In the genomic region with DNA sequence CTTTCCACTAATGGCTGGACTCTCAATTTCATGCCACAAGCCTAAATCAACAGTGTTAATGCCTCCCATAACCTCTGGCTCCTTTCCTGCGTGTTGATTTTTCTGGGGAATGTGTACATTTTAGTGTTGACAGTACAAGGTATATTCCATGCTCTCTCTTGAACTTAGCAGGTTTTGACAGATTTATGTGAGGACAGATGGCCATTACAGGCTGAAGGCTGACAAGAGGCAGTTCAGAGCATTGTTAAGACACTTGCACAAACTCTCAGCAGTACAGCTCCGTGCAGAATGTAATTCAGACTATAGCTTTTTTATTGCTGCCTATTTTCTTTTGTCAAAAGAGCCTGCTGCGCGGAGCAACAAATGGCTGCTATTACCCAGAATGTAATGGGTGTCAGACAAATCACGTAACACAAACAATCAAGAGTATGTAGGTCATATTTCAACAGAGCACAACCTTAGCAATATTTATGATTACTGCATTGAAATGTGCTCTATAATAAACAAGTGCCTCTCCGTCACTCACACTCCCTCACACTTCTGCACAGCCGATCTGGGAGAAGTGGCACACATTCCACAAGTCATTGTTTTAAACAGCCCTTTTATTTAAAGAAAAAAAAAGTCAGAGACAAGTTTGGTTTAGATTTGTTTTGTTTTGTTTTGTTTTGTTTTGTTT, we compare ENCODE assay signal across 13 mouse cellular contexts.
DNase-seq lines count a peak whose midpoint lies in the region; ATAC-seq lines count a peak whose summit lies in the region.
"Had no signal": no experiment of that assay in that cellular context is flagged by ENCODE, and none has a peak within 500 bp of the region (broad histone marks: within the 10 kb centered on the region; RNA-seq: fewer than 3 reads in every experiment).

No protein-coding gene starts in this region.

- no peak for ATAC-seq in heart, embryonic 16.5 days (replicated peaks; ENCODE audit: extremely low read depth, insufficient read depth, low FRiP score)
- ATAC-seq in lung, embryonic 15.5 days (ENCODE audit: borderline replicate concordance, extremely low read depth, low FRiP score, low TSS enrichment): peak; percentile 84; the same call in 1 of the 2 replicates
- peak; percentile 83 for ATAC-seq in neural tube, embryonic 12.5 days (ENCODE audit: low FRiP score, low read depth)
- no peak for ATAC-seq in megakaryocyte-erythroid progenitor cell, adult 5-6 weeks (replicated peaks; ENCODE audit: low FRiP score, low TSS enrichment, poor library complexity, severe bottlenecking)
- ATAC-seq: forebrain, embryonic 16.5 days; hindbrain, postnatal 0 days had no signal

- no peaks in the 10 kb centered on the region for H3K9me3 ChIP-seq in heart, embryonic 16.5 days (replicated peaks; ENCODE audit: control insufficient read depth, low read length)
- no peaks in the 10 kb centered on the region for H3K9me3 ChIP-seq in heart, embryonic 10.5 days
- H3K9me3 ChIP-seq in lung, embryonic 15.5 days: no peaks in the 10 kb centered on the region
- no peaks in the 10 kb centered on the region for H3K9me3 ChIP-seq in neural tube, embryonic 12.5 days

- H3K4me1 ChIP-seq in heart, embryonic 16.5 days (ENCODE audit: control insufficient read depth, insufficient read depth, low read length): peaks cover 29% of the 10 kb centered on the region
- H3K4me1 ChIP-seq in heart, embryonic 10.5 days: peaks cover 18% of the 10 kb centered on the region
- H3K4me1 ChIP-seq in lung, embryonic 15.5 days: peaks cover 15% of the 10 kb centered on the region
- peaks cover 15% of the 10 kb centered on the region; the same call in 1 of the 2 replicates for H3K4me1 ChIP-seq in neural tube, embryonic 12.5 days

- no peak overlapping the region for H3K4me3 ChIP-seq in heart, embryonic 16.5 days (ENCODE audit: low read length)
- no peak overlapping the region for H3K4me3 ChIP-seq in heart, embryonic 10.5 days
- no peak overlapping the region for H3K4me3 ChIP-seq in lung, embryonic 15.5 days
- no peak overlapping the region for H3K4me3 ChIP-seq in neural tube, embryonic 12.5 days

- peak overlapping the region; percentile 16; the same call in 1 of the 2 replicates for H3K9ac ChIP-seq in heart, embryonic 16.5 days (ENCODE audit: low read length)
- H3K9ac ChIP-seq in lung, embryonic 15.5 days: no peak overlapping the region
- H3K9ac ChIP-seq in neural tube, embryonic 12.5 days: no peak overlapping the region

- DNase-seq in heart, embryonic 10.5 days (ENCODE audit: low spot score): no peak
- no peak for DNase-seq in lung, postnatal 4 days
- DNase-seq in forelimb bud, embryonic 11.5 days (ENCODE audit: low read depth, low spot score): peak; percentile 83
- no peak for DNase-seq in urinary bladder, adult 2 months (ENCODE audit: low spot score)
- DNase-seq: cerebellum, postnatal 10 days; layer of hippocampus, postnatal 36 days; thymus, postnatal 14 days had no signal

- 35% methylated on average over 7 of the region's 7 CpGs for WGBS in heart, embryonic 16.5 days
- WGBS in heart, embryonic 10.5 days: 49% methylated on average over 7 of the region's 7 CpGs
- WGBS in lung, embryonic 15.5 days: 15% methylated on average over 7 of the region's 7 CpGs
- WGBS in neural tube, embryonic 12.5 days: 4% methylated on average over 7 of the region's 7 CpGs

- no peak overlapping the region for H3K4me2 ChIP-seq in heart, embryonic 16.5 days (ENCODE audit: low read depth, low read length)
- no peak overlapping the region for H3K4me2 ChIP-seq in lung, embryonic 15.5 days
- H3K4me2 ChIP-seq in neural tube, embryonic 12.5 days (replicated peaks): no peak overlapping the region

- peak overlapping the region; percentile 81 for H3K27ac ChIP-seq in heart, embryonic 16.5 days (ENCODE audit: low read length)
- H3K27ac ChIP-seq in heart, embryonic 10.5 days: no peak overlapping the region
- no peak overlapping the region for H3K27ac ChIP-seq in lung, embryonic 15.5 days
- H3K27ac ChIP-seq in neural tube, embryonic 12.5 days: no peak overlapping the region
- H3K27ac ChIP-seq: hindbrain, postnatal 0 days had no signal

- no peaks in the 10 kb centered on the region for H3K27me3 ChIP-seq in heart, embryonic 16.5 days (ENCODE audit: control insufficient read depth, insufficient read depth, low read length)
- H3K27me3 ChIP-seq in heart, embryonic 10.5 days (ENCODE audit: insufficient read depth, poor library complexity, severe bottlenecking): no peaks in the 10 kb centered on the region
- H3K27me3 ChIP-seq in lung, embryonic 15.5 days: no peaks in the 10 kb centered on the region
- H3K27me3 ChIP-seq in neural tube, embryonic 12.5 days (replicated peaks): no peaks in the 10 kb centered on the region

- peaks cover 7% of the 10 kb centered on the region for H3K36me3 ChIP-seq in heart, embryonic 16.5 days (ENCODE audit: control insufficient read depth, insufficient read depth)
- peaks cover 16% of the 10 kb centered on the region for H3K36me3 ChIP-seq in heart, embryonic 10.5 days
- H3K36me3 ChIP-seq in lung, embryonic 15.5 days: no peaks in the 10 kb centered on the region
- H3K36me3 ChIP-seq in neural tube, embryonic 12.5 days: no peaks in the 10 kb centered on the region; the same call in 1 of the 2 replicates

Comparison
In these comparisons a context has a peak if more than half of its experiments do, and no peak if none do; other contexts are left out.
1. ATAC-seq: peak in lung, embryonic 15.5 days (single experiment) and neural tube, embryonic 12.5 days (single experiment); none in heart, embryonic 16.5 days (single experiment) and megakaryocyte-erythroid progenitor cell, adult 5-6 weeks (single experiment).